Mouse (Mus musculus) heart, embryonic 12.5 days (tissue): ENCODE measurements around the gene Btbd35f21. TPM values are rescaled to one million over a fixed set of nuclear protein-coding genes. Genes with fewer than 3 reads are reported as not detected.
"Not testable (repeated sequence)": the region's sequence is repeated elsewhere in the genome, so short reads cannot be mapped to it uniquely, and the experiment has no call there.

Source experiments
- ATAC-seq: fragments of 200-750 bp; cut with Nextera tagmentation; 2 replicates; pipeline ENCODE4 v1.8.0; 2017; ENCODE audit warnings: moderate TSS enrichment, moderate library complexity; ENCODE audit not compliant: insufficient number of reproducible peaks, low FRiP score
- H3K27ac ChIP-seq: fragments of 300-500 bp; sonication (generic); 2 replicates; pipeline ENCODE4 v1.5.1; 2016; ENCODE audit warnings: mild to moderate bottlenecking, moderate library complexity; ENCODE audit not compliant: poor library complexity, severe bottlenecking
- H3K27me3 ChIP-seq: fragments of 300-500 bp; sonication (generic); replicated peaks from 2 replicates; pipeline ENCODE4 v1.6.1; 2016; ENCODE audit warnings: mild to moderate bottlenecking, moderate library complexity
- H3K36me3 ChIP-seq: fragments of 300-500 bp; sonication (generic); 2 replicates; pipeline ENCODE4 v1.6.1; 2016; ENCODE audit warnings: mild to moderate bottlenecking, moderate library complexity
- H3K4me1 ChIP-seq: fragments of 300-500 bp; sonication (generic); replicated peaks from 2 replicates; pipeline ENCODE4 v1.6.1; 2016; ENCODE audit warnings: mild to moderate bottlenecking
- H3K4me2 ChIP-seq: fragments of 300-500 bp; sonication (generic); 2 replicates; pipeline ENCODE4 v1.6.1; 2016; ENCODE audit warnings: mild to moderate bottlenecking, moderate library complexity
- H3K4me3 ChIP-seq: fragments of 300-500 bp; sonication (generic); 2 replicates; pipeline ENCODE4 v1.5.1; 2016; ENCODE audit warnings: mild to moderate bottlenecking
- H3K9ac ChIP-seq: fragments of 300-500 bp; sonication (generic); 2 replicates; pipeline ENCODE4 v1.6.1; 2016; ENCODE audit warnings: mild to moderate bottlenecking, moderate library complexity
- H3K9me3 ChIP-seq: fragments of 300-500 bp; sonication (generic); replicated peaks from 2 replicates; pipeline ENCODE4 v1.6.1; 2016; ENCODE audit warnings: mild to moderate bottlenecking, moderate library complexity
- WGBS: fragments of 180-500 bp; shearing (Covaris S2); methylation state at CpG from one replicate; pipeline ENCODE4 v1.1.7; 2016; 5-methylcytosine and 5-hydroxymethylcytosine counted together
- polyA plus RNA-seq: library from polyadenylated mRNA; unstranded; fragments of >200 nt; fragmentation: Nextera tagmentation; extraction: Ambion mirVana; gene quantifications from 2 replicates; pipeline ENCODE4 v1.2.1, GENCODE M21; 2016

Btbd35f21 gene
- polyA plus RNA-seq: not detected in 2 replicates

GRCm38 (mm10) chrX:32725809-32726208 lies at the start of gene Btbd35f21:
Gene Btbd35f21, plus strand, starts transcription at chrX:32726109.
- H3K36me3 ChIP-seq, H3K27ac ChIP-seq, H3K4me2 ChIP-seq, H3K4me1 ChIP-seq, H3K27me3 ChIP-seq, H3K9ac ChIP-seq, ATAC-seq, H3K9me3 ChIP-seq, H3K4me3 ChIP-seq: not testable (repeated sequence)
- 43% methylated on average over 1 of the region's 2 CpGs for WGBS

Other genes with a start within 250 kb of the Btbd35f21 start
- not detected in 2 replicates for gene Btbd35f1, start 166.1 kb upstream of the Btbd35f21 start, polyA plus RNA-seq
- not detected in 2 replicates for gene Gm5926, start 75.4 kb upstream of the Btbd35f21 start, polyA plus RNA-seq
- gene Btbd35f30, start 168.5 kb downstream of the Btbd35f21 start, polyA plus RNA-seq: not detected in 2 replicates
- gene Gm21789, start 215.7 kb downstream of the Btbd35f21 start, polyA plus RNA-seq: not detected in 2 replicates
- not detected in 2 replicates for gene Btbd35f5, start 247.8 kb downstream of the Btbd35f21 start, polyA plus RNA-seq